In the genomic region with DNA sequence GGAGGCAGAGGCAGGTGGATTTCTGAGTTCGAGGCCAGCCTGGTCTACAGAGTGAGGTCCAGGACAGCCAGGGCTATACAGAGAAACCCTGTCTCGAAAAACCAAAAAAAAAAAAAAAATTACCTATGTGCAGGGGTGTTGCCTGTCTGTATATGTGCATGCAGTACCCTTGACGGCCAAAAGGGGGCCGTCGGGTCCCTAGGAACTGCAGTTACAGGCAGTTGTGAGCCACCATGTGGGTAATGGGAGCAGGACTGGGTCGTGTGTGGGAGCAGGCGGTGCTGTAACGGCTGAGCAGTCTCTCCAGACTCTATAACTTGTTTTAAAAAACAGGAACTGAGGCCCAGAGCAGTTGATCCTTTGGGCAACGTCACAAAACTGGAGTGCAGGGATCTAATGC, we compare ENCODE assay signal across 8 mouse cellular contexts. TPM values are rescaled to one million over a fixed set of nuclear protein-coding genes. Genes with fewer than 3 reads are reported as not detected.
DNase-seq lines count a peak whose midpoint lies in the region; ATAC-seq lines count a peak whose summit lies in the region.

No protein-coding gene starts in this region.

- DNase-seq in adrenal gland, postnatal 14 days = peak; percentile 48
- no peak for DNase-seq in adrenal gland, adult 8-10 months
- peak; percentile 43 for DNase-seq in lung, postnatal 36 days
- DNase-seq in lung, postnatal 14 days = no peak
- peak; percentile 56 for DNase-seq in forebrain, embryonic 10.5 days (ENCODE audit: extremely low spot score, low spot score)
- DNase-seq in midbrain, embryonic 10.5 days (ENCODE audit: low spot score) = peak; percentile 63
- DNase-seq in gastrocnemius, adult 18-20 months (ENCODE audit: low spot score) = no peak

- WGBS in forebrain, embryonic 10.5 days = 21% methylated on average over 9 of the region's 9 CpGs
- WGBS in midbrain, embryonic 10.5 days = 20% methylated on average over 9 of the region's 9 CpGs
- WGBS in heart, embryonic 12.5 days = 18% methylated on average over 9 of the region's 9 CpGs

- H3K36me3 ChIP-seq in forebrain, embryonic 10.5 days (replicated peaks) = peaks cover 30% of the 10 kb centered on the region
- peaks cover 31% of the 10 kb centered on the region for H3K36me3 ChIP-seq in midbrain, embryonic 10.5 days
- peaks cover 30% of the 10 kb centered on the region for H3K36me3 ChIP-seq in heart, embryonic 12.5 days

- H3K4me3 ChIP-seq in forebrain, embryonic 10.5 days = no peak overlapping the region
- no peak overlapping the region for H3K4me3 ChIP-seq in midbrain, embryonic 10.5 days
- no peak overlapping the region for H3K4me3 ChIP-seq in heart, embryonic 12.5 days

- H3K27me3 ChIP-seq in forebrain, embryonic 10.5 days (ENCODE audit: poor library complexity, severe bottlenecking) = peaks cover 34% of the 10 kb centered on the region
- peaks cover 34% of the 10 kb centered on the region for H3K27me3 ChIP-seq in midbrain, embryonic 10.5 days (ENCODE audit: low read depth, poor library complexity, severe bottlenecking)
- H3K27me3 ChIP-seq in heart, embryonic 12.5 days (replicated peaks) = peaks cover 35% of the 10 kb centered on the region

- H3K4me2 ChIP-seq in heart, embryonic 12.5 days = no peak overlapping the region

- peaks cover 32% of the 10 kb centered on the region for H3K4me1 ChIP-seq in forebrain, embryonic 10.5 days
- H3K4me1 ChIP-seq in midbrain, embryonic 10.5 days = peaks cover 40% of the 10 kb centered on the region
- peaks cover 22% of the 10 kb centered on the region for H3K4me1 ChIP-seq in heart, embryonic 12.5 days (replicated peaks)

- H3K27ac ChIP-seq in forebrain, embryonic 10.5 days = no peak overlapping the region
- H3K27ac ChIP-seq in midbrain, embryonic 10.5 days (replicated peaks) = 0 out of 2 replicates have a peak overlapping the region, but pooled peaks have one; percentile 43
- no peak overlapping the region for H3K27ac ChIP-seq in heart, embryonic 12.5 days (ENCODE audit: poor library complexity, severe bottlenecking)

- no peak for ATAC-seq in heart, embryonic 12.5 days (ENCODE audit: insufficient number of reproducible peaks, low FRiP score)

- H3K9me3 ChIP-seq in forebrain, embryonic 10.5 days = no peaks in the 10 kb centered on the region
- H3K9me3 ChIP-seq in midbrain, embryonic 10.5 days (replicated peaks) = no peaks in the 10 kb centered on the region
- no peaks in the 10 kb centered on the region for H3K9me3 ChIP-seq in heart, embryonic 12.5 days (replicated peaks)

- H3K9ac ChIP-seq in heart, embryonic 12.5 days = no peak overlapping the region

RNA-seq across cellular contexts. Expression of a gene that starts 1.5 kb away (rescaled TPM):
- 0.48 and 0.98 TPM in 2 replicates for total RNA-seq in adrenal gland, postnatal 14 days (2021)
- 1 to 10 TPM in 3 of 4 experiments, under 1 TPM in 1; 0.17 to 2.5 (median 1.7) TPM for total RNA-seq in adrenal gland, adult 8-10 months (2022)
- 3.1 and 5.6 TPM in 2 replicates for polyA plus RNA-seq in forebrain, embryonic 10.5 days (2016; fragmentation: Nextera tagmentation; extraction: Ambion mirVana)
- polyA plus RNA-seq in midbrain, embryonic 10.5 days (2016; fragmentation: Nextera tagmentation; extraction: Ambion mirVana) = 5.0 and 10.8 TPM in 2 replicates
- total RNA-seq in gastrocnemius, adult 18-20 months (2021) = under 1 TPM; 0.05 to 0.07 TPM
- 0.19 and 0.28 TPM in 2 replicates for polyA plus RNA-seq in heart, embryonic 12.5 days (2016; fragmentation: Nextera tagmentation; extraction: Ambion mirVana)

RNA-seq across cellular contexts. Expression of a gene that starts 12.2 kb away (rescaled TPM):
- total RNA-seq in adrenal gland, postnatal 14 days (2021) = 102 and 107 TPM in 2 replicates
- 100 to 1,000 TPM; 115 to 136 (median 123) TPM for total RNA-seq in adrenal gland, adult 8-10 months (2022)
- polyA plus RNA-seq in forebrain, embryonic 10.5 days (2016; fragmentation: Nextera tagmentation; extraction: Ambion mirVana) = 88.2 and 90.4 TPM in 2 replicates
- polyA plus RNA-seq in midbrain, embryonic 10.5 days (2016; fragmentation: Nextera tagmentation; extraction: Ambion mirVana) = 84.5 and 87.5 TPM in 2 replicates
- total RNA-seq in gastrocnemius, adult 18-20 months (2021) = 10 to 100 TPM; 41.0 to 45.8 TPM
- polyA plus RNA-seq in heart, embryonic 12.5 days (2016; fragmentation: Nextera tagmentation; extraction: Ambion mirVana) = 54.9 and 60.2 TPM in 2 replicates

RNA-seq across cellular contexts. Expression of a gene that starts 15.9 kb away (rescaled TPM):
- 2.3 and 7.4 TPM in 2 replicates for total RNA-seq in adrenal gland, postnatal 14 days (2021)
- 1 to 10 TPM in 2 of 4 experiments, under 1 TPM in 2; 0.56 to 1.7 (median 0.92) TPM for total RNA-seq in adrenal gland, adult 8-10 months (2022)
- 0.32 and 0.33 TPM in 2 replicates for polyA plus RNA-seq in forebrain, embryonic 10.5 days (2016; fragmentation: Nextera tagmentation; extraction: Ambion mirVana)
- polyA plus RNA-seq in midbrain, embryonic 10.5 days (2016; fragmentation: Nextera tagmentation; extraction: Ambion mirVana) = 0.37 and 0.89 TPM in 2 replicates
- total RNA-seq in gastrocnemius, adult 18-20 months (2021) = under 1 TPM; 0.71 to 0.78 TPM
- 0.42 and 0.52 TPM in 2 replicates for polyA plus RNA-seq in heart, embryonic 12.5 days (2016; fragmentation: Nextera tagmentation; extraction: Ambion mirVana)

RNA-seq across cellular contexts. Expression of a gene that starts 28.5 kb away (rescaled TPM):
- 90.1 and 104 TPM in 2 replicates for total RNA-seq in adrenal gland, postnatal 14 days (2021)
- total RNA-seq in adrenal gland, adult 8-10 months (2022) = 100 to 1,000 TPM; 113 to 191 (median 144) TPM
- polyA plus RNA-seq in forebrain, embryonic 10.5 days (2016; fragmentation: Nextera tagmentation; extraction: Ambion mirVana) = 7.3 and 8.6 TPM in 2 replicates
- 8.7 and 11.7 TPM in 2 replicates for polyA plus RNA-seq in midbrain, embryonic 10.5 days (2016; fragmentation: Nextera tagmentation; extraction: Ambion mirVana)
- 100 to 1,000 TPM; 232 to 244 TPM for total RNA-seq in gastrocnemius, adult 18-20 months (2021)
- polyA plus RNA-seq in heart, embryonic 12.5 days (2016; fragmentation: Nextera tagmentation; extraction: Ambion mirVana) = 39.3 and 40.7 TPM in 2 replicates

RNA-seq across cellular contexts. Expression of a gene that starts 40.0 kb away (rescaled TPM):
- total RNA-seq in adrenal gland, postnatal 14 days (2021) = 0.85 and 1.9 TPM in 2 replicates
- 1 to 10 TPM in 3 of 4 experiments, under 1 TPM in 1; 0.70 to 2.2 (median 1.6) TPM for total RNA-seq in adrenal gland, adult 8-10 months (2022)
- 0.84 and 1.1 TPM in 2 replicates for polyA plus RNA-seq in forebrain, embryonic 10.5 days (2016; fragmentation: Nextera tagmentation; extraction: Ambion mirVana)
- 0.53 and 0.85 TPM in 2 replicates for polyA plus RNA-seq in midbrain, embryonic 10.5 days (2016; fragmentation: Nextera tagmentation; extraction: Ambion mirVana)
- total RNA-seq in gastrocnemius, adult 18-20 months (2021) = under 1 TPM; 0.53 to 0.57 TPM
- 1.9 and 2.3 TPM in 2 replicates for polyA plus RNA-seq in heart, embryonic 12.5 days (2016; fragmentation: Nextera tagmentation; extraction: Ambion mirVana)

Comparison
In these comparisons a context has a peak if more than half of its experiments do, and no peak if none do; other contexts are left out.
1. DNase-seq: peak in adrenal gland, postnatal 14 days (single experiment), lung, postnatal 36 days (single experiment), forebrain, embryonic 10.5 days (single experiment) and midbrain, embryonic 10.5 days (single experiment); none in adrenal gland, adult 8-10 months (single experiment), lung, postnatal 14 days (single experiment) and gastrocnemius, adult 18-20 months (single experiment).